Mouse (Mus musculus) stomach, embryonic 14.5 days (tissue): Measurements from ENCODE around the gene 1810055G02Rik. TPM values are rescaled to one million over a fixed set of nuclear protein-coding genes. Genes with fewer than 3 reads are reported as not detected.
A peak's percentile ranks its signal among the peaks of the same experiment; 100 is the strongest.

Source experiments
- ATAC-seq: fragments of 200-750 bp; cut with Nextera tagmentation; 2 replicates; pipeline ENCODE4 v1.8.0; 2017; ENCODE audit warnings: low read depth, moderate TSS enrichment; ENCODE audit not compliant: insufficient number of reproducible peaks, insufficient read depth, low FRiP score
- H3K27ac ChIP-seq: fragments of 300-500 bp; sonication (generic); 2 replicates; pipeline ENCODE4 v1.5.1; 2014; ENCODE audit warnings: mild to moderate bottlenecking, low read length, moderate library complexity, mixed read lengths
- H3K27me3 ChIP-seq: fragments of 300-500 bp; sonication (generic); 2 replicates; pipeline ENCODE4 v1.6.1; 2014; ENCODE audit warnings: low read length, control low read depth, mixed read lengths; ENCODE audit not compliant: control insufficient read depth, insufficient read depth
- H3K36me3 ChIP-seq: fragments of 300-500 bp; sonication (generic); 2 replicates; pipeline ENCODE4 v1.6.1; 2014; ENCODE audit warnings: mild to moderate bottlenecking, control low read depth, low read length, moderate library complexity, mixed read lengths; ENCODE audit not compliant: control insufficient read depth, insufficient read depth
- H3K4me1 ChIP-seq: fragments of 300-500 bp; sonication (generic); 2 replicates; pipeline ENCODE4 v1.6.1; 2014; ENCODE audit warnings: low read length, control low read depth, mixed read lengths; ENCODE audit not compliant: control insufficient read depth, insufficient read depth
- H3K4me2 ChIP-seq: fragments of 300-500 bp; sonication (generic); replicated peaks from 2 replicates; pipeline ENCODE4 v1.6.1; 2014; ENCODE audit warnings: low read depth, low read length, control low read depth
- H3K4me3 ChIP-seq: fragments of 300-500 bp; sonication (generic); 2 replicates; pipeline ENCODE4 v1.5.1; 2014; ENCODE audit warnings: low read depth, low read length, control low read depth
- H3K9ac ChIP-seq: fragments of 300-500 bp; sonication (generic); replicated peaks from 2 replicates; pipeline ENCODE4 v1.6.1; 2014; ENCODE audit warnings: low read depth, mild to moderate bottlenecking, control low read depth, low read length, moderate library complexity, mixed read lengths
- H3K9me3 ChIP-seq: fragments of 300-500 bp; sonication (generic); 2 replicates; pipeline ENCODE4 v1.6.1; 2016; ENCODE audit warnings: low read depth, low read length, control low read depth; ENCODE audit not compliant: control insufficient read depth
- WGBS: fragments of 180-500 bp; shearing (Covaris S2); extraction: QIAGEN DNeasy Blood & Tissue Kit; methylation state at CpG from one replicate; pipeline ENCODE4 v1.1.7; 2014; 5-methylcytosine and 5-hydroxymethylcytosine counted together
- polyA plus RNA-seq: library from polyadenylated mRNA; unstranded; fragments of >200 nt; fragmentation: Nextera tagmentation; extraction: Ambion mirVana; gene quantifications from 2 replicates; pipeline ENCODE4 v1.2.1, GENCODE M21; 2014

1810055G02Rik gene
- polyA plus RNA-seq, 1 experiment from 2014 or later = 44.3 TPM

GRCm38 (mm10) chr19:3699508-3700438, 8.3 kb upstream of the 1810055G02Rik start:
- Histone ChIP-seq H3K9ac (no peak overlapping the region), H3K4me3 (no peak overlapping the region), H3K4me1 (no peaks in the 10 kb centered on the region), H3K9me3 (no peaks in the 10 kb centered on the region), H3K4me2 (no peak overlapping the region), H3K27me3 (no peaks in the 10 kb centered on the region), H3K36me3 (no peaks in the 10 kb centered on the region), H3K27ac (no peak overlapping the region)
- ATAC-seq = peak; percentile 63; the same call in 1 of the 2 replicates
- 39% methylated on average over 6 of the region's 6 CpGs for WGBS

- H3K9ac ChIP-seq = no peak overlapping the region
- no peaks in the 10 kb centered on the region for H3K36me3 ChIP-seq
- H3K27ac ChIP-seq = no peak overlapping the region
- no peak for ATAC-seq
- H3K4me3 ChIP-seq = no peak overlapping the region
- peaks cover under 1% of the 10 kb centered on the region; the same call in 1 of the 2 replicates for H3K4me1 ChIP-seq
- H3K9me3 ChIP-seq = no peaks in the 10 kb centered on the region
- 92% methylated on average over 4 of the region's 4 CpGs for WGBS
- H3K4me2 ChIP-seq = no peak overlapping the region
- no peaks in the 10 kb centered on the region for H3K27me3 ChIP-seq
Measured at GRCm38 (mm10) chr19:3702460-3702859, 5.6 kb upstream of the 1810055G02Rik start.

- peaks cover 10% of the 10 kb centered on the region; the same call in 1 of the 2 replicates for H3K4me1 ChIP-seq
- H3K9me3 ChIP-seq = no peaks in the 10 kb centered on the region
- no peak overlapping the region for H3K4me3 ChIP-seq
- no peaks in the 10 kb centered on the region for H3K27me3 ChIP-seq
- WGBS = 56% methylated on average over 1 of the region's 1 CpGs
- H3K9ac ChIP-seq = no peak overlapping the region
- no peaks in the 10 kb centered on the region for H3K36me3 ChIP-seq
- no peak for ATAC-seq
- H3K27ac ChIP-seq = no peak overlapping the region
- no peak overlapping the region for H3K4me2 ChIP-seq
Measured at GRCm38 (mm10) chr19:3706258-3706657, 1.8 kb upstream of the 1810055G02Rik start.

- H3K4me2 ChIP-seq = peak overlapping the region; percentile 48
- 36% methylated on average over 10 of the region's 10 CpGs for WGBS
Measured at GRCm38 (mm10) chr19:3707553-3707952, 540 bp upstream of the 1810055G02Rik start.

GRCm38 (mm10) chr19:3709013-3709787, 1.1 kb downstream of the 1810055G02Rik start:
- Histone ChIP-seq H3K27ac (no peak overlapping the region), H3K4me3 (peak overlapping the region; percentile 85), H3K4me1 (peaks cover 10% of the 10 kb centered on the region; the same call in 1 of the 2 replicates), H3K27me3 (no peaks in the 10 kb centered on the region), H3K4me2 (peak overlapping the region; percentile 48), H3K9ac (peak overlapping the region; percentile 72), H3K9me3 (no peaks in the 10 kb centered on the region), H3K36me3 (no peaks in the 10 kb centered on the region)
- ATAC-seq = no peak
- WGBS = 24% methylated on average over 10 of the region's 10 CpGs

More at GRCm38 (mm10) chr19:3707553-3707952, 540 bp upstream of the 1810055G02Rik start:
- Histone ChIP-seq H3K27ac (peak overlapping the region; percentile 77; the same call in 1 of the 2 replicates), H3K4me1 (peaks cover 10% of the 10 kb centered on the region; the same call in 1 of the 2 replicates), H3K36me3 (no peaks in the 10 kb centered on the region), H3K4me3 (peak overlapping the region; percentile 85), H3K27me3 (no peaks in the 10 kb centered on the region), H3K9me3 (no peaks in the 10 kb centered on the region), H3K9ac (peak overlapping the region; percentile 72)
- no peak; the same call in 1 of the 2 replicates for ATAC-seq

- WGBS = 93% methylated on average over 2 of the region's 2 CpGs
- no peaks in the 10 kb centered on the region for H3K9me3 ChIP-seq
- H3K4me1 ChIP-seq = peaks cover 10% of the 10 kb centered on the region; the same call in 1 of the 2 replicates
- ATAC-seq = no peak
- no peak overlapping the region for H3K9ac ChIP-seq
- H3K36me3 ChIP-seq = peaks cover 7% of the 10 kb centered on the region; the same call in 1 of the 2 replicates
- H3K27me3 ChIP-seq = no peaks in the 10 kb centered on the region
- H3K27ac ChIP-seq = no peak overlapping the region
- H3K4me2 ChIP-seq = no peak overlapping the region
- no peak overlapping the region for H3K4me3 ChIP-seq
Measured at GRCm38 (mm10) chr19:3710436-3710835, 2.3 kb downstream of the 1810055G02Rik start.

GRCm38 (mm10) chr19:3714381-3714780, 6.3 kb downstream of the 1810055G02Rik start:
- H3K9ac ChIP-seq = no peak overlapping the region
- H3K27ac ChIP-seq = no peak overlapping the region
- H3K27me3 ChIP-seq = no peaks in the 10 kb centered on the region
- 92% methylated on average over 6 of the region's 6 CpGs for WGBS
- peaks cover 23% of the 10 kb centered on the region for H3K36me3 ChIP-seq
- H3K4me2 ChIP-seq = no peak overlapping the region
- no peak overlapping the region for H3K4me3 ChIP-seq
- no peak for ATAC-seq
- H3K9me3 ChIP-seq = no peaks in the 10 kb centered on the region
- H3K4me1 ChIP-seq = peaks cover 2% of the 10 kb centered on the region; the same call in 1 of the 2 replicates
